Mouse (Mus musculus) mouse embryonic stem cell (cell line): ENCODE measurements around the gene Atp13a1.

Experiments
- in situ Hi-C, 2 experiments: fragments of 300-500 bp; cut with MboI; formaldehyde crosslinking; loops; 1 replicate in 1 of 2; 3 replicates in 1 of 2; pipeline ENCODE4 v1.14.3; 2019 to 2020; ENCODE audit warnings: low sequenced_read_pairs in 2 of 2, low pct_unique_long_range_greater_than_20kb in 1 of 2, mixed read lengths in 1 of 2; ENCODE audit not compliant: unreplicated experiment in 1 of 2

Gene Atp13a1

GRCm38 (mm10) chr8:69790773-69791367, at the start of gene Atp13a1, which contains the start of gene Zfp866:
Atp13a1 (plus strand) TSS chr8:69791163.
Zfp866 (minus strand) TSS chr8:69791178.
- in situ Hi-C loops: no loop called here

DNA sequence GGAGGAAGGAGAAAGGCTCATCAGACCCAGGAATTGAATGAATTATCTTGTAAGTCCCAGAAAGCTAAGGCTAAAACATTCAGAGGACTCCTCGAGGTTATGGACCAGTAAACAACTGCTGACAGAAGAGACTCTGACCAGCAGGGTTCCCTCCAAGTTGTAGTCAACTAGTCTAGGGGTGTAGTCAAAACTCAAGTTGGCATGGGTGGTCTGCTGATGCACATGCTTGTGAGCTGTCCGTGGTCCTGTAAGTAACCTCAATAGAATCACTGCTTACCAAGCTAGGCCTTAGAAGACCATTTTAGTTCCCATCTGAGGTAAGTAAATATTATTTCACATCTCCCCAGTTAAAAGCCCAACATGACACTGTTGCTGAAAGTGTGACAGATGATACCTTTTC, 49.7 kb upstream of the Atp13a1 start:
- in situ Hi-C loops: loop anchor here in 1 of 2 experiments (5.0 kb wide), 1 partner anchor 84 kb away; no protein-coding TSS in a partner anchor

DNA sequence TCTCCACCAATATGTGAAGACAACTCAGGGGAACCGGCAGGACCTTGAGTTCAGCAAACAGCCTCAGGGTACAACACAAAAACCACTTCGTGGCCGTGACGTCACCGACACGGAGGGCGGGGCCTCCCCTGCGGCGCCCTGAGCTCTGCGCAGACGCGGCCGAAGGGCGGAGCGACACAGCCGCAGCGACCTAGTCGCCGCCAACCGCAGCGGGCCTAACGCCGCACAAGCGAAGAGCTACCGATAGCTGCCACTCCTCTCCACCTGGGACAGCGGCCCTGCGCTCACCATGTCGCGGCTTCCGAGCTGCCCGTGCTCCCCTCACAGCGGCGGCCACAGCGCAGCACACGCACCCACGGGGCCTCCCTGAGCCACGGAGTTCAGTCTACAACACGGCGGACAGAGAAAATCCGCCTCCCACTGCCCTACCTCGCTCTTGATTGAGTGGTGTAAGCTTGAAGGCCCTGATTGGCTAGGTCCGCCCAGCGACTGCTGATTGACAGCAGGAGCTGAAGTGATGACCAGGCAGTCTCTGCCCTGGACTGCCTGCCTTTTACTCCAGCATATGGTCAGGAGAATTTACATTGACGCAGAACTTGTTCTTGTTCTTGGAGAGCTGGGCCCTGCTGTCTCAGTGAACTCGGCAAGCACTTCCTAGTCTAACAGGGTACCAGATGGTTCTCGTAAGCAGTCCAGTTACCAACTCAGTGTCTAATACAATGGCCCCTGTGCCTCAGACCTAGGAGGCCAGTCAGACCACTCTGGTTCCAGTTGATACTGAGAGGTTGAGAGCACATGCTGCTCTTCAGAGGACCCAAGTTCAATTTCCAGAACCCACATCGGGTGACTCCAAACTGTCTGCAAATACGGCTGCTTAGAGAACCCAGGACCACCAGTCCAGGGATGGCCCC, 41.2 kb upstream of the Atp13a1 start, which contains the start of gene Zfp963:
Zfp963 (minus strand) TSS at position 427 of the 911 bp plus-strand sequence.
- in situ Hi-C loops: no loop called here

DNA sequence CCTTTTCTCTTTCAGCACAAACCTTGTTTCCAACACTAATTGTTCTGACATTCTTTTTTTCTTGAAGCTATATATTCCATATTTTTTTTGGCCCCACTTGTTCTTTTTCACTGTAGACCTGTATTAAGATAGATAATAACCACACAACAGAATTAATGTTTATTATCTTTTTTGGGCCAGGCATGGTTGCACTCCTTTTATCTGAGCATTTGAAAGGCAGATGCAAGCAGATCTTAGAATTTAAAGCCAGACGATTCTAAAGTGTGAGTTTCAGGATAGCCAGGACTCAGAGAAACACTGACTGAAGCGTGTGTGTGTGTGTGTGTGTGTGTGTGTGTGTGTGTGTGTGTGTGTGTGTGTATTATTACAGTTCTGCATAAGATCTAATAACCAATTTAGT, 38.5 kb upstream of the Atp13a1 start:
- in situ Hi-C loops: no loop called here

DNA sequence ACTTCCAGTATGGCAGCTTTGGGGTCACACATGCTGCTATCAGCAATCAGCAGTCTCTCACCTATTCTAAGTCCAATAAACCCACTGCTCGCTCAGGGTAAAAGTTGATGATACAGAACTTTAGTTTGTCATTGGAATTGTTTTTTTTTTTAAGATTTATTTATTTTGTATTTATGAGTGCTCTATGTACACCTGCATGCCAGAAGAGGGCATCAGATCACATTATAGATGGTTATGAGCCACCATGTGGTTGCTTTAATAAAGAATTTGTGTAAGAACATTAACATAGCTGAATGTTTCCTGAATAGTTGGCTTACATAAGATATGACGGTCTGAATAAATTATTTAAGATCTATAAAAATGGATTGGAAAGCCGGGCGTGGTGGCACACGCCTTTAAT, 32.6 kb upstream of the Atp13a1 start:
- in situ Hi-C loops: no loop called here

DNA sequence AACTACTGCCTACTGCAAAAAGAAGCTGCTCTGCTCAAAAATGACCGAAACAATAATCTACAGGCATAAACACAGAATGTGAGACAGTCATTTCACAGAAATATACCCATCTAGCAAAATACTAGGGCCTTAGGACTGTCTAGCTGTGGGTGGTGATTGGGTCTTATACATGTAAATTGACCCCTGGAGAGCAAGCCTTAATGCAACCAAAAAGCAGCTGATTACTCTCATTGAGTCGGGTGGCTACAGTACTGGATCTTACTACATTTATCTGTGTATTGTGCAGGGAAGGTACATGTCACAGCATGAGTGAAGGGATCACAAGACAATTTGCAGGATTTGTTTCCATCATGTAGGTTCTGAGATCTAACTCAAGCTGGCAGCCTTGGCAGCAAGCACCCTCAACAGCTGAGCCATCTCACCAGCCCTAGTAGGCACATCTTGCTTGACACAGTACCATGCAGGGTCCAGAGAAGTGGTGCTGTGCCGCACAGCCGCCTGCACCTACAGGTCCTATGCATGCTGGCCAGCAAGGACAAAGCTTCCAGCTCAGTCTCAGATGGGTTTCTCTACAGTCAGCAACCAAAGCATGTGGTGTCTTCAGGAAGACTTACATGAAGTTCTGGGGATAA, 29.0 kb upstream of the Atp13a1 start:
- in situ Hi-C loops: no loop called here

DNA sequence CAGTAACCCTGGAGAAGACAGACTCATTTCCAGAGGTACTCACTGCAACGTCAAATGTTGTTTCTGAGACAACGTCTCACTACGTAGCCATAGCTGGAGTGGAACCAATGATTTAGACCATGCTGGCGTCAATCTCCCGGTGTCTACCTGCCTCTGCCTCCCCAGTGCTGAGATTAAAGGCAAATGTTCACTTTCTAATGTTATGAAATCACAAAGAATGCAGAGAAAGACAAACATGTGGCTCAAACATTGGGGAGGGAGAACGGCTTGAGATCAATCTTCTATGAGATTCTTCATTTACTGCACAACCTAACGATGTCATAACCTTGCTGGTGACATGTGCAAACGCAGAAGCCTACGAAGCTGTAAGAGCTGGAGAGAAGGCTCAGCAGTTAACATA, 19.7 kb upstream of the Atp13a1 start:
- in situ Hi-C loops: no loop called here

DNA sequence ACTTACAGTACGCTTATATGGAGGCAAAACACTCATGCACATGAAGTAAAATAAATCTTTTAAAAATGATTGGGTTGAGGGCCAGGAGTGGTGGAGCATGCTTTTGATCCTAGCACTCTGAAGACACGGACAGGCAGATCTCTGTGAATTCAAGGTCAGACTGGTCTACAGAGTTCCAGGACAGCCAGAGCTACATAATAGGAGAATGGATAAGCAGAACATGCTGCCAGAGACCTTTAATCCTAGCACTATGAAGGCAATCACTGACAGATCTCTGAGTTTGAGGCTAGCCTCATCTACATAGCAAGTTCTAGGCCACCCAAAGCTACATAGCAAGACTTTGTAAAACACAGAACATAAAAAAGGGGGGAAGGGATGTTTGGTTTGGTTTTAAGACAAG, 18.9 kb upstream of the Atp13a1 start:
- in situ Hi-C loops: no loop called here

- in situ Hi-C loops: no loop called here
These were observed 16.3 kb upstream of the Atp13a1 start, which contains the start of gene Gm20422 for GRCm38 (mm10) chr8:69774503-69775148. Gm20422 (minus strand) TSS chr8:69774886.

DNA sequence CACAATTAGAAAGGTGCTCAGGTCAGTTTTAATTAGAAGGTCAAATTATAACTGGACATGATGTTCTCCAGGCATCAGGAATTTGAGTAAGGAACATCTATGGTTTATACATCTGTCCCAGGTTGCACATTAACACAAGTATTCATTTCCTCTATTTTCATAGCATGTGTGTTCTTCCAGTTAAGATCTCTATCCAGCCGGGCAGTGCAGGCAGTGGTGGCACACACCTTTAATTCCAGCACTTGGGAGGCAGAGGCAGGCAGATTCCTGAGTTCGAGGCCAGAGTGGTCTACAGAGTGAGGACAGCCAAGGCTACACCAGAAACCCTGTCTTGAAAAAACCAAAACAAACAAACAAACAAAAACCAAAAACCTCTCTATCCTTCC, 15.8 kb upstream of the Atp13a1 start:
- in situ Hi-C loops: no loop called here

GRCm38 (mm10) chr8:69777111-69777510, 13.9 kb upstream of the Atp13a1 start:
- in situ Hi-C loops: no loop called here

DNA sequence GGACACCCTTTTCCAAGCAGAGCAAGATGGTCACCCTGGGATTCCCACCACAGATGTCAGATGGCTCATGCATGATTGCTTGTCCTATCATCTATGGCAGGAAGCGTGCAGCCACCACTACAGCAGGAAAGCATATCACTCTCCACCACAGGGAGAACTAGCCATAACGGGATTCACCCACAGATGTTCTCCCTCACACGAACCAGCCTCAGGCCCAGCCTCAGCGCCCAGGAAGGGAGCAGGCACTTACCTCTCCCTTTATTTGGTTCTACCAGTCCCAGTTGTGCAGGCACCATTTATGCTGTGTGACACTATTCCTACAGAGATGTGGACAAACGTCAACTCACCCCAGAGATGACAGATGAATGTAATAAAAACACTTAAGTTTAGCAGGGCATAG, 1.9 kb upstream of the Atp13a1 start:
- in situ Hi-C loops: no loop called here

DNA sequence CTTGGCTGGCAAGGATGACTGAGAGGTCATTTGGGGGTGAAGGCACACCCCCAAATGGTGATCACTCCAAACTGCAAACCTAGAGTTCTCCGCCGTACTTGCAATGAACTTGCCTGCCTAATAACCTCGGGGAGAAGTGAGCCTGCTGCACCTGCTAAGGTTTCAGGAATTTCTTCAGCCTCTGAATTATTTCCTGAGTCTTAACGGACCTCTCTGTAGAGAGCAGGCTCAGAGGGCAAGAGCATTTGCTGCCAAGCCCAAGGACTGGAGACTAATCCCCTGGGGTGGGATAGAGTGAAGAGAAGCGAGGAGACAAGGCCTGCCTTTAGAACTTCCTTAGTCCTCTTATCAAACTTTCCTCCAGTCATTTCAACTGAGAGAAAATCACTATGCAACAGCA, 1.2 kb upstream of the Atp13a1 start:
- in situ Hi-C loops: no loop called here

- in situ Hi-C loops: no loop called here
These were observed 599 bp upstream of the Atp13a1 start for GRCm38 (mm10) chr8:69790364-69790763.

GRCm38 (mm10) chr8:69791415-69792068, 579 bp downstream of the Atp13a1 start:
- in situ Hi-C loops: no loop called here

GRCm38 (mm10) chr8:69793666-69794065, 2.7 kb downstream of the Atp13a1 start:
- in situ Hi-C loops: no loop called here

DNA sequence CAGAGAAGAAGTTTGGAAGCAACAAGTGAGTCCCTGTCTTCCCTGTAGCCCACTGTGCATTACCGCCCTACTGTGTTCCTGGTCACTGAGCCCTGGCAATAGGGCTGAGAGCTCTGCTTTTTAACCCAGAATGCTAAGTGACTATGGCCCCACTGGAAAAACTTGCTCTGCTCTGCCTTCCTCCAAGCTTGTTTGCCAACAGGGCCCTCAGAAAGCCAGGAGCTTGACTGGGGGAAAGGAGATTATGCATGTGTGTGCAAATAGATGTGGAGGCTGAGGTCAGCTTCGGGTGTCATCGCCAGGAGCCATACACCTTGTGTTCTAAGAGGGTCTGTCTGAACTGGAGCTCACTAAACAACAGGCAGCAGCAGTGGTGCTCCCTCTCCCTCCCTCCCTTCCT, 3.1 kb downstream of the Atp13a1 start:
- in situ Hi-C loops: no loop called here

- in situ Hi-C loops: no loop called here
These were observed 3.9 kb downstream of the Atp13a1 start for GRCm38 (mm10) chr8:69794901-69795300.
